Mouse (Mus musculus) neutrophil, adult 5-6 weeks (primary cell): ENCODE data around the gene Rgma. TPM values are rescaled to one million over a fixed set of nuclear protein-coding genes. Genes with fewer than 3 reads are reported as not detected.

Source experiments
- ATAC-seq: fragments of 151-379, 151-347 bp; 2 replicates; pipeline ENCODE4 v1.8.0; 2017; ENCODE audit warnings: mild to moderate bottlenecking, moderate TSS enrichment; ENCODE audit not compliant: insufficient number of reproducible peaks, poor library complexity, low FRiP score, severe bottlenecking; ENCODE audit errors: extremely low read depth
- total RNA-seq: library from RNA; stranded (forward); fragments of 200-1000 nt; gene quantifications from 2 replicates; pipeline ENCODE4 v1.2.3, GENCODE M21; 2017

The Rgma gene
- total RNA-seq = not detected in 2 replicates

DNA sequence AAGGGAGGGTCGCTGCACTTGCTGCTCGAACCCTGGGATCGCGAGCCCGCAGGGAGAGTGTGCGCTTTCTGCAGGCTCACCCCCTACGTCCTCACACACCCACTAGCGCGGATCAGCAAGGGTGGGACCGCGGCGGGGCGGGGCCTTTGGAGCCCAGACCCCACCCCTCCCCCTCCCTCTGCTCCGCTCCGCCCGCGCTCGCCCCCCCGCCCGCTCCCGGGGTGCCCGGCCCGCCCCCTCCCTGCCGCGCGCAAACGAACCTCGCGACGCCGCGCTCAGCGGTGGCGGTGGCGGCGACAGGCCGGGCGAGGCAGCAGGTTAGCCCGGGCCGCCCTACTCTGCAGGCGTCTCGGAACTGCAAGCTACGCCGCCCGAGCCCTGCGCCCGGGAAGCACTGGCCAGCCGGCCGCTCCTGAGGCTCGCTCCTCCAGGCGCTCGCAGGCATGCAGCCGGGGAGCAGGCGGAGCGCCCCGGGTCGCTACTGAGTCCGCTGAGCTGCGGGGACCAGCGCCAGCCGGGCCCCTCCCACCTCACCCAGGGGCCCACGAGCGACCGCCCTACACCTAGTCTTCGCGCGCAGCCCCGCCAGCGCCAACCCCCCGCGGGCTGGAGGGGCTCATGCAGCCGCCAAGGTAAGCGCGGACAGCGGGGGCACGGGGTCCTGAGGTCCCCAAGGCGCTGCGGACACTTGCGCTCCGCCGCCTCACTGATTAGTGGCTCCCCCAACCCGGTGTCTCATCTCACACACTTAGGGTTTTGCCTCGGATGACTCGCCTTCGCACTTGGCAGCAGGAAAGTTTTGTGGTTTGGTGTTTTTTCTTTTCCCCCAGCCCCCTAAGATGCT, at the start of gene Rgma:
Gene Rgma, plus strand, starts transcription at position 253 of the 844 bp plus-strand sequence.
- no peak for ATAC-seq

GRCm38 (mm10) chr7:73326236-73326635, 49.1 kb upstream of the Rgma start:
- ATAC-seq = no peak

GRCm38 (mm10) chr7:73326680-73327079, 48.6 kb upstream of the Rgma start:
- no peak for ATAC-seq

GRCm38 (mm10) chr7:73327193-73327592, 48.1 kb upstream of the Rgma start:
- ATAC-seq = no peak

GRCm38 (mm10) chr7:73327652-73328051, 47.7 kb upstream of the Rgma start:
- no peak for ATAC-seq

DNA sequence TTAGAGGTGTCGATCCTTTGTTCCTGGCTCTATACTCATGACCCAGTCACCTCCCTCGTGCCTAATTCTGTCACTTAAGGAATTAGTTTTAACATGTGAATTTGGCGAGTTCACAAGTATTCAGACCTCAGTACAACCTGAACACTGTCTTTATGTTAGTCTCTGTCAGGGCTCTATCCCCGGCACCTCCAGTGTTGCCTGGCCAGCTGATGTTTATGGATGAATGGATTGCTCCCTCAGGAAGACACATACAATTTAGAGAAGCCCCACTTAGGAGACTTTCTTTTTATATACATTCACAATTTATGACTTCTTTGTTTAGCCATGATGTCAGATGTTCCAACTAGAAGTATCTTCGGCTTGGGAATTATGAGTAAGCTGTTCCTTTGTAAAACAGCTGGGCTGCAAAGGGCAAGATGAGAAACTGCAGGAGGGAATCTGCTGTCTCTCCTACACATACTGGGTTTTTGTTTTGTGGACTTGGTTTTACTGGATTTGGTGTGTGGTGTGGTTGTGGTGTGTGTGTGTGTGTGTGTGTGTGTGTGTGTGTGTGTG, 46.6 kb upstream of the Rgma start:
- ATAC-seq = no peak

DNA sequence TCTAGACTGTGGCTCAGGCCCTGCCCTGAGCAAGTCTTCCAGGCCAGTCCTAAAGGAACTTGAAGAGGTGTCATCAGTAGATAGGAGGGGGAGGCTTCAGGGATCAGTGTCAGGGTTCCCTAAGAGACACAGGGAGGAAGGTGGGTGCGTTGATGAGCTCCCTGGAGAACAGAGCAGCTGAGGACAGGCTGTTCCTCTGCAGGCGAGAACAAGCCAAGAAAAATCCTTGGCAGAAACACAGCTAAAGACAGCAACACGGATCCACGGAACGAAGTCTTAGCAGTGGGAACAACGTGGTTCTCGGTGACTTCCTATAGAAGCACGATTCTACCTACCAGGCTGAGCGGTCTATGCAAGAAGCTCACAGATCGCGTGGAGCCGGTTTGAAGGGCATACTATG, 44.6 kb upstream of the Rgma start:
- no peak for ATAC-seq

DNA sequence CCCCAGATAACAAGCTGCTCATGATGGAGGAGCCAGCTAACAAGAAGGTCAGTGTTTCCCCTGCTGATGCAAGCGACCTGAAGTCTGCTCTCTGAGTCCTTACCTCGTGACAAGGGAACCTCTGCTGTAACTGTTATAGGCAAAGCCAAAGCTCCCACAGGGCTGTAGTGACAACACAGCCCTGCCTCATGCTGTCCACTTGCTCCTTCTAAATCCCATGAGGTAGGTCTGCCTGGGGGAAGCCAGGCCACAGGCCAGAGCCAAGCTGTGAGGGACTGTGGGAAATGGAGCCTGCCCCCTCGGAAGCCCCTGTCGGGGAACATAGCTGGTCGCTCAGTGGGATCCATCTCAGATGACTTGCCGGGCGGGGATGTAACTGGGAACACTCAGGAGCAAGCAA, 43.7 kb upstream of the Rgma start:
- ATAC-seq = no peak

GRCm38 (mm10) chr7:73333398-73333988, 41.8 kb upstream of the Rgma start:
- ATAC-seq = no peak

GRCm38 (mm10) chr7:73334883-73335282, 40.4 kb upstream of the Rgma start:
- no peak for ATAC-seq

- ATAC-seq = no peak
These were observed 38.9 kb upstream of the Rgma start for GRCm38 (mm10) chr7:73336380-73336779.

GRCm38 (mm10) chr7:73338353-73338752, 37.0 kb upstream of the Rgma start:
- ATAC-seq = no peak

DNA sequence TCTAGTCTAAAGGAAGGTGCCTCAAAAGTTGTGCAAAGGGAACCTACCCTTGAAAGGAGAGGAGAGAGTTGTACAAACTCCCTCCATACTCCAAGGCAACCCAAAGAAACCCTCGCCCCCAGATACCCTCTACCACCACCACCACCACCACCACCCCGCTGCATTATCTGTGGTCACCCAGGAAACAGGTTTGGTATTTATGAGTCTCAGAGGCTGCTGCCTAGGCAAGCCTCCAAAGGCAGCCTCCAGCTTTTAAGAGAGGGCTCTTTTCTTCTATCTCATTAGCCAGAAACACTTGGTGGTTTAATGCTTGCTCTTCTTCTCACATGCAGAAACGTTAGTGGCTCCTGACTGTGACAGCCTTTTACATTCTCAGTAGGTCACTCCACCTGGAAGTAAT, 31.5 kb upstream of the Rgma start:
- no peak for ATAC-seq

GRCm38 (mm10) chr7:73348585-73349124, 26.7 kb upstream of the Rgma start:
- ATAC-seq = no peak

GRCm38 (mm10) chr7:73349158-73349557, 26.2 kb upstream of the Rgma start:
- ATAC-seq = no peak

DNA sequence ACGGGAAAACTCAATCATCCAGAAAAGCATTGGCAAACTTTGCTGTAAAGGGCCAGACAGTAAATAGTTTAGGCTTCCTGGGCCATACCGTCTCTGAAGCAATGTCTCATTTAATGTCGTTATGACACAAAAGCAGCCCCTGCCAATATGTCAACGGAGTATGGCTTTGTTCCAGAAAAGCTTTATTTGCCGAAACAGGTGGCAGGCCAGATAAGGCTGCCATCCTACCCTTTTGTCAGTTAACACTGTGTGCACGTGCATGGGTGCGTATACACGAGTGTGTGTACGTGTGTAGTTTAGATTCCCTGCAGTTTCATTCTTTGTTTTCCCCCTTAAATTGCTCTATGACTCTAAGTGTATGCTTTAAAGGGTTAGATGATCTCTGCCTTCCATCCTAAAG, 20.1 kb upstream of the Rgma start:
- ATAC-seq = no peak

DNA sequence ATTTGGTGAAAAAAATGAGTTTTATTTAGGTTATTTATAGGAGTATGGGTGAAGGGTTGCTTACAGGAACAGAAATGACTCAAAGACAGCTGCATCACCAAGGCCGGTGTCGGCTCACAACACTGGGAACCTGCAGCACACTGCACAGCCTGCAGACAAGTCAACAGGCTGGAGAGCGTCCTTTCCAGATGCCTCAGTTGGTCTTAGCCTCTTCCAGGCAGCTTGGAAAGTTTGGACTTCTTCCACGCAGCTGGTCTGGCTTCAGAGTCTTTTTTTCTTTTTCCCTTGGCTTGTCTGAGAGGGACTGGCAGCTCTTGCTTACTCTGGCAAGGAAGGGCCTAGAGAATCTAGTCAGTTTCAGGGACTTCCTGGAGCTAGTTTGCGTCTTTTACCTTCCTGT, 18.4 kb upstream of the Rgma start:
- no peak for ATAC-seq

DNA sequence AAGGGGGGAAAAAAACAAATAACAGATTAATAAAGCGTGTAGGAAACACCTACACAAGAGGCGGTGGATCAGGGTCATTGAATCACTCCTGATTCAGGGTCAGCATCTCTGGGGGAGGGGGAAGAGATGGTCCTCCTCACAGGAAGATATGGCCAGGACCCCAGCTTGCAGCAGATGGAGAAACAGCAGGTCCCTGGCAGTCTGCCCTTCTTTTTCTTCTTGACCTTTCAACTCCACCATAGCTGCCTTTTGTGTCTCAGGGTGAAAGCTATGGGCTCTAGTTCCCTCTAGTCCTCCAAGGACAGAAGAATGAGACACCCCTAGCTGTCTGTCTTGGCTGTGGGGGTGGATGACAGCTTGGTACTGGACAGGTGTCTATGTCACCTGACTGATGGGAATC, 17.7 kb upstream of the Rgma start:
- no peak for ATAC-seq

DNA sequence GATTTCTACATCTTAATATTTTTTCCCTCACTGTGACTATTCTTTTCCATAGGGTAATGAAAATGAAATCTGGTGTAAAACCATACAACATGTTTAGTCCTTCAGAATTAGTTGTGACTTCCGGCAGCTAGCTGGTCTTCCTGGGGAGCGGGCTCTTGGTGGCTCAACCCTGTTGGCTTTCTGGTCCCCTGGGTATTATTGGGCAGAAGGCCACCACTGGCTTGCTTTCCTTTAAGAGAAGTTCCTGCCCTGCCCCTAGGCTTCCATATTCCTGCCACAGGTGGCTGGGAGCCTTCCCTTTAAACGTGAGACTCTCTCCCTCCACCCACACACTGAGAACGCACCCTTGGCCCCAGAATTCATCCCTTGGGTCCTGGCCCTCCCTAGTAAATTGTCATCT, 9.8 kb upstream of the Rgma start:
- ATAC-seq = no peak

- no peak for ATAC-seq
These were observed 9.3 kb upstream of the Rgma start for GRCm38 (mm10) chr7:73365965-73366364.
